Mouse (Mus musculus) heart, embryonic 14.5 days (tissue): ENCODE data around the gene Rabggtb. TPM values are rescaled to one million over a fixed set of nuclear protein-coding genes. Genes with fewer than 3 reads are reported as not detected.

Experiments used
- ATAC-seq: fragments of 200-750 bp; cut with Nextera tagmentation; 2 replicates; pipeline ENCODE4 v1.8.0; 2017; ENCODE audit warnings: low read depth, moderate TSS enrichment; ENCODE audit not compliant: insufficient number of reproducible peaks, insufficient read depth, low FRiP score
- H3K27ac ChIP-seq, 2 experiments: fragments of 200-500 bp in 1 of 2; fragments of 300-500 bp in 1 of 2; sonication (generic) in 1 of 2; replicated peaks in 1 of 2; 2 replicates each; pipeline ENCODE4 v1.5.1; 2012 to 2014; ENCODE audit warnings: low read depth in 2 of 2, low read length in 2 of 2, control low read depth in 1 of 2, mild to moderate bottlenecking in 1 of 2, mixed read lengths in 1 of 2; ENCODE audit not compliant: control insufficient read depth in 1 of 2, insufficient read depth in 1 of 2
- H3K27me3 ChIP-seq: fragments of 300-500 bp; sonication (generic); 2 replicates; pipeline ENCODE4 v1.6.1; 2014; ENCODE audit warnings: mild to moderate bottlenecking, low read length, control low read depth; ENCODE audit not compliant: control insufficient read depth, insufficient read depth
- H3K36me3 ChIP-seq: fragments of 300-500 bp; sonication (generic); 2 replicates; pipeline ENCODE4 v1.6.1; 2014; ENCODE audit warnings: mild to moderate bottlenecking, control low read depth, low read length, mixed read lengths; ENCODE audit not compliant: control insufficient read depth, insufficient read depth
- H3K4me1 ChIP-seq, 2 experiments: fragments of 200-500 bp in 1 of 2; fragments of 300-500 bp in 1 of 2; sonication (generic) in 1 of 2; 2 replicates each; pipeline ENCODE4 v1.6.1; 2012 to 2014; ENCODE audit warnings: low read length in 2 of 2, control low read depth in 1 of 2, mixed read lengths in 1 of 2; ENCODE audit not compliant: control insufficient read depth in 2 of 2, insufficient read depth in 2 of 2
- H3K4me2 ChIP-seq: fragments of 300-500 bp; sonication (generic); 2 replicates; pipeline ENCODE4 v1.6.1; 2014; ENCODE audit warnings: mild to moderate bottlenecking, low read length
- H3K4me3 ChIP-seq, 2 experiments: fragments of 200-500 bp in 1 of 2; fragments of 300-500 bp in 1 of 2; sonication (generic) in 1 of 2; 2 replicates each; pipeline ENCODE4 v1.5.1; 2012 to 2014; ENCODE audit warnings: low read length in 2 of 2, mild to moderate bottlenecking in 2 of 2, control low read depth in 1 of 2, low read depth in 1 of 2, moderate library complexity in 1 of 2; ENCODE audit not compliant: control insufficient read depth in 1 of 2, insufficient read depth in 1 of 2
- H3K9ac ChIP-seq: fragments of 300-500 bp; sonication (generic); 2 replicates; pipeline ENCODE4 v1.6.1; 2014; ENCODE audit warnings: mild to moderate bottlenecking, low read length
- H3K9me3 ChIP-seq: fragments of 300-500 bp; sonication (generic); 2 replicates; pipeline ENCODE4 v1.6.1; 2016; ENCODE audit warnings: low read length, control low read depth; ENCODE audit not compliant: control insufficient read depth
- WGBS: fragments of 180-500 bp; shearing (Covaris S2); extraction: QIAGEN DNeasy Blood & Tissue Kit; methylation state at CpG from one replicate; pipeline ENCODE4 v1.1.7; 2014; 5-methylcytosine and 5-hydroxymethylcytosine counted together
- polyA plus RNA-seq: library from polyadenylated mRNA; unstranded; fragments of >200 nt; fragmentation: Nextera tagmentation; extraction: Ambion mirVana; gene quantifications from 2 replicates; pipeline ENCODE4 v1.2.1, GENCODE M21; 2014

Gene Rabggtb
- polyA plus RNA-seq, 1 experiment from 2014 or later: 67.8 TPM

- ATAC-seq: no peak
These were observed 34.5 kb upstream of the Rabggtb start for GRCm38 (mm10) chr3:153947271-153947670.

GRCm38 (mm10) chr3:153944335-153944990 is 31.7 kb upstream of the Rabggtb start, which contains the start of gene Acadm:
Acadm (minus strand) TSS chr3:153944632.
- Histone ChIP-seq H3K36me3 (peaks cover 24% of the 10 kb centered on the region), H3K27me3 (no peaks in the 10 kb centered on the region), H3K27ac (peak within 1 kb of the TSS; percentile 90 to 96), H3K9ac (peak within 1 kb of the TSS; percentile 90), H3K9me3 (no peaks in the 10 kb centered on the region), H3K4me1 (peaks cover 4 to 26% of the 10 kb centered on the region in 2 experiments), H3K4me3 (peak within 1 kb of the TSS; percentile 76 to 85), H3K4me2 (peak within 1 kb of the TSS; percentile 78)
- 0% methylated on average over 40 of the region's 41 CpGs for WGBS
- peak; percentile 95 for ATAC-seq

More at GRCm38 (mm10) chr3:153947271-153947670, 34.5 kb upstream of the Rabggtb start:
- H3K4me2 ChIP-seq: no peak overlapping the region
- H3K36me3 ChIP-seq: no peaks in the 10 kb centered on the region
- no peak overlapping the region for H3K27ac ChIP-seq
- no peak overlapping the region for H3K9ac ChIP-seq
- no peak overlapping the region for H3K4me3 ChIP-seq
- 62% methylated on average over 4 of the region's 4 CpGs for WGBS
- H3K4me1 ChIP-seq: peaks cover 2 to 15% of the 10 kb centered on the region in 2 experiments; a peak in 3 of 4 replicates
- H3K9me3 ChIP-seq: 0 out of 2 replicates have a peak, but pooled peaks cover 5% of the 10 kb centered on the region
- no peaks in the 10 kb centered on the region for H3K27me3 ChIP-seq

GRCm38 (mm10) chr3:153943901-153944334 is 31.1 kb upstream of the Rabggtb start:
- Histone ChIP-seq H3K9ac (peak overlapping the region; percentile 90), H3K4me3 (peak overlapping the region; percentile 76 to 85), H3K9me3 (no peaks in the 10 kb centered on the region), H3K27me3 (no peaks in the 10 kb centered on the region), H3K4me1 (peaks cover 4 to 26% of the 10 kb centered on the region in 2 experiments), H3K27ac (peak overlapping the region; percentile 90 to 96), H3K4me2 (peak overlapping the region; percentile 78), H3K36me3 (peaks cover 30% of the 10 kb centered on the region)
- ATAC-seq: peak; percentile 32
- WGBS: 0% methylated on average over 19 of the region's 19 CpGs

- Histone ChIP-seq H3K36me3 (peaks cover 38% of the 10 kb centered on the region), H3K9me3 (no peaks in the 10 kb centered on the region), H3K4me2 (peak overlapping the region; percentile 78), H3K4me3 (peak overlapping the region; percentile 34 to 76), H3K9ac (peak overlapping the region; percentile 90), H3K27me3 (no peaks in the 10 kb centered on the region), H3K27ac (peak overlapping the region; percentile 37 to 90; a peak in 3 of 4 replicates), H3K4me1 (peaks cover 4 to 26% of the 10 kb centered on the region in 2 experiments)
- 27% methylated on average over 12 of the region's 12 CpGs for WGBS
- no peak for ATAC-seq
These were observed 30.3 kb upstream of the Rabggtb start for GRCm38 (mm10) chr3:153943003-153943640.

GRCm38 (mm10) chr3:153941613-153942012 is 28.8 kb upstream of the Rabggtb start:
- Histone ChIP-seq H3K9ac (no peak overlapping the region), H3K4me3 (no peak overlapping the region), H3K4me2 (no peak overlapping the region), H3K4me1 (peaks cover 4 to 26% of the 10 kb centered on the region in 2 experiments), H3K27ac (no peak overlapping the region), H3K36me3 (peaks cover 53% of the 10 kb centered on the region), H3K27me3 (no peaks in the 10 kb centered on the region), H3K9me3 (no peaks in the 10 kb centered on the region)
- WGBS: 79% methylated on average over 13 of the region's 13 CpGs
- no peak for ATAC-seq

GRCm38 (mm10) chr3:153940486-153940885 is 27.7 kb upstream of the Rabggtb start:
- Histone ChIP-seq H3K27me3 (no peaks in the 10 kb centered on the region), H3K4me2 (no peak overlapping the region), H3K4me1 (peaks cover 9 to 27% of the 10 kb centered on the region in 2 experiments), H3K9me3 (no peaks in the 10 kb centered on the region), H3K27ac (no peak overlapping the region), H3K9ac (no peak overlapping the region), H3K36me3 (peaks cover 61% of the 10 kb centered on the region), H3K4me3 (no peak overlapping the region)
- 75% methylated on average over 9 of the region's 9 CpGs for WGBS
- no peak for ATAC-seq

- 50% methylated on average over 8 of the region's 8 CpGs for WGBS
- Histone ChIP-seq H3K27me3 (no peaks in the 10 kb centered on the region), H3K9me3 (no peaks in the 10 kb centered on the region), H3K27ac (no peak overlapping the region), H3K36me3 (peaks cover 66% of the 10 kb centered on the region), H3K4me1 (peaks cover 13 to 30% of the 10 kb centered on the region in 2 experiments), H3K4me3 (no peak overlapping the region), H3K4me2 (no peak overlapping the region), H3K9ac (no peak overlapping the region)
- no peak for ATAC-seq
These were observed 27.2 kb upstream of the Rabggtb start for GRCm38 (mm10) chr3:153940021-153940420.
